Mouse (Mus musculus): Measurements from ENCODE around the gene Gm5168.
"Not testable (repeated sequence)": the region's sequence is repeated elsewhere in the genome, so short reads cannot be mapped to it uniquely, and the experiment has no call there.

Gm5168 gene

DNA sequence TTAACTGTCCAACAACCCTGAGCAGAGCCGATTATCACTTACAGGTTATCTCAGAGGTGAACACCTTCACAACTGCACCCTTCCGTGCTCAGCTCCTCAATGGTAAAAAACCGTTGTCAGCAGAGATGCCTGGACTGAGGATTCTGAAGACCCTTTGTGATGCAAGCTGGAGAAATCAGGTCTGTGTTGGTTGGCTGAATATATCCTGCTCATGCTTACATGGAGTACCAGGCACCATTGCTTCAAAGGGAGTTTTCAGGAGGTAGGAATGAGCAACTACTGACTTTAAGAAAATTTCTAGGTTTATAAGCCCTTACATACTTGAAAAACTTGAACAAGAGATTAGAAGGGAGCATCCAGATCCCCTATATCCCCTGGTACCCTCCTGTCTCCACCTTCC lies at the start of gene Gm5168:
Gm5168 (minus strand) TSS at position 101 of the 400 bp plus-strand sequence.
- not testable (repeated sequence) for DNase-seq (ENCODE audit: low read depth, low spot score)
